Mouse (Mus musculus): ENCODE measurements around the gene Gcnt3.
A peak's percentile ranks its signal among the peaks of the same experiment; 100 is the strongest.

The Gcnt3 gene

DNA sequence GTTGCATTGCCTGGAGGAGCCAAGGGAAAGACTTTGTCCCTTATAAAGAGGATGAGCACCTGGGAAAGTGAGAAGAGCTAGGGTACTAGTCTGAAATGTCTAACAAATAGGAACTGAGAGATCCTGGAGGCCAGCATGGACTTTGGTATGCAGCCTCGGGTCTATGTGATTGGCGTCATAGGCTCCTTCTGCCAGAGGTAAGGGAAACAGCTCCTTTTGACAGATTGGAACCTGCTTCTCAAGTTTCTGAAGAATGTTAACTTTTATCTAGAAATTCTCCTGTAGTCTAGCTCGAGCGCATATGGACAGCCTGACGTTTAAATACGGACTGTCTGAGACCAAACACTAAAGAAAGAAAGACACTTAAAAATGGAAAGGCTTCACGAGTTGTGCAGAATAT is at the start of gene Gcnt3:
Gene Gcnt3 (minus strand): TSS at position 101 of the 400 bp plus-strand sequence.
- no peak for DNase-seq (ENCODE audit: low spot score)

- DNase-seq (ENCODE audit: low spot score) = no peak
These were observed 49.5 kb upstream of the Gcnt3 start for GRCm38 (mm10) chr9:70087379-70087778.

DNA sequence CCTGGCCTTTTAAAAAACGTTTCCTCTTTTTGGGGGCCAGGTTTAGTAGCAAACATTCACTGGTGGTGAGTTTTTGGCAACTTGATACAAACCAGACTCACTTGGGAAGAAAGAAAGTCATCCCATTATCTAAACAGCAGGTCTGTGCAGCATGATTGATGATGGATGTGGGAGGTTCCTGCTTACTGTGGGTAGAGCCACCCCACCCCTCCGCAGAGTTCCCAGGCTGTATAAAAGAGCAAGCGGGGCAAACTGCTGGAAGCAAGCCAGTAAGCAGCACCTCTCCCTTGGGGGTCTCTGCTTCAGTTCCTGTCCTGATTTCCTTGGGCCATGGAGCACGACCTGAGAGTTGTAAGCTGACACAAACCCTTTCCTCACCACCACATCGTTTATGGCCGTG is 48.2 kb upstream of the Gcnt3 start:
- no peak for DNase-seq (ENCODE audit: low spot score)

DNA sequence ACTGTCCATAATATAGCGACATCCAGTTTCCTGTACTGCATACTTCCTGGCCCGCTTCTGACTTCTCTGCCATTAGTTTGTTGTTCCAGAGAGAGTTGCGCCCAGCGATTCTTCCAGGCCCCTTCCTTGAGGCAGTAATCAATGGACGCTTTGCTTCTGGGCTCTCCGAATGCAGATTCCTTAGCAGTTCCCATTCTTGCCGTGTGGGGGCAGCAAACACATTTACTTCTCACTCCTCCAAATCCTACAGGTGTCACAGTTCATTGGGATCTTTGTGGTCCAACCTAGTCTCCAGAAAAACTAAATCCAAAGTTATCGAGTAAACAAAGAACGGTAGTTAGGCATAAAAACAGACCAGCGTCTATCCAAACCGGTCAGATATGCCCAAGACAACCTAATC is 46.2 kb upstream of the Gcnt3 start:
- peak; percentile 44 for DNase-seq (ENCODE audit: low spot score)

DNA sequence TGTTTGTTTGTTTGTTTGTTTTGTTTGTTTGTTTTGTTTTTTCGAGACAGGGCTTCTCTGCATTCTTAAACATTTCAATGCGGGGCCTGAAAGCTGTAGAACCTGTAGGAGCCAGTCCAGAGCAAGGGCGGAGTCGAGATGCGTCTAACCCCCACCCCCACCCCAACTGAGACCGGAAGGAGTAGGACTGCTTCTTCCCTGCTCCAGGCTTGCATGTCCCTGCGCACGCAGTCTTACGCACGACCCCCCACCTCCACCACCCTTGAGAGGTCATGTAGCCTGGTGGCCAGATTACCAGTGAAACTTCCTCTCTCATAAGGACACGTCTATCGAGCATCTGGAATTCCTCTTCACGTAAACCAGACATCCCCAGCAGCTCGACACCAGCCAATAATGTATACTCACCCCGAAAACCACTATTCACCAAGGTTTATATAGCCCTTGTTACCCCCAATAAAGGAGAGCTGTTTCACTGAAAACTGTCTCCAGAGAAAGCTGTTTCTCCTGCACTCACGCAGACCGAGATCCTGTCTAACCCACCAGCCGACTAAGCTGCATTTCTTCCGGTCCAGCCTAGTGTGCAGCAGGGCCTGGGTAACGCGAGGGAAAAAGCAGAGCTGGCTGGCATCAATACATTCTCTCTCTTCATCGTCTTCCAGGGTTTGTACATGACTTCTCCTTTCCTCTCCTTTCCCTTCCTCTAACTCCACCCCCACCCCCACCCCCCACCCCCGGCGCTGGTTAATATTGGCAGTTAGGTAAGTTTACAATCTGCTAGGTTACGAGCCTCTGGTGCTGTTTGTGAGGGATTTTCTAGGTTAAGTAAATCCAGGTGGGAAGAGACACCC is 44.7 kb upstream of the Gcnt3 start:
- no peak for DNase-seq (ENCODE audit: low spot score)

GRCm38 (mm10) chr9:70081767-70082166 is 43.9 kb upstream of the Gcnt3 start:
- no peak for DNase-seq (ENCODE audit: low spot score)

DNA sequence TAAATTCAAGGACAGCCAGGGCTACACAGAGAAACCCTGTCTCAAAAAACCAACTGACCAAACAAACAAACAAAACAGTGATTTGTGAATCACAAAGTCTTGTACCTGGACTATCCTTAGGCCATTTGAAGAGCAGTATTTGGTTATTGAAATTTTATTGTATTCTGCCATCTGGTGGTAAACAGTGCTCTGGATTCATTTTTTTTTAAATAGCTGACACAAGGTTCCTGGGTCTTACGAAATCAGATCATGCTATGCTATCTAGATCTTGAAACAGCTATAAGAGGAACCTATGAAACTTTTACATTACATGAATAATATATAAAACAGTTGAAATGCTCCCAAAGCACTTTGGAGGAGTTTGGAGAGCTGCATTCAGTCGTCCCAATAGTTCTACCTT is 43.1 kb upstream of the Gcnt3 start:
- no peak for DNase-seq (ENCODE audit: low spot score)

DNA sequence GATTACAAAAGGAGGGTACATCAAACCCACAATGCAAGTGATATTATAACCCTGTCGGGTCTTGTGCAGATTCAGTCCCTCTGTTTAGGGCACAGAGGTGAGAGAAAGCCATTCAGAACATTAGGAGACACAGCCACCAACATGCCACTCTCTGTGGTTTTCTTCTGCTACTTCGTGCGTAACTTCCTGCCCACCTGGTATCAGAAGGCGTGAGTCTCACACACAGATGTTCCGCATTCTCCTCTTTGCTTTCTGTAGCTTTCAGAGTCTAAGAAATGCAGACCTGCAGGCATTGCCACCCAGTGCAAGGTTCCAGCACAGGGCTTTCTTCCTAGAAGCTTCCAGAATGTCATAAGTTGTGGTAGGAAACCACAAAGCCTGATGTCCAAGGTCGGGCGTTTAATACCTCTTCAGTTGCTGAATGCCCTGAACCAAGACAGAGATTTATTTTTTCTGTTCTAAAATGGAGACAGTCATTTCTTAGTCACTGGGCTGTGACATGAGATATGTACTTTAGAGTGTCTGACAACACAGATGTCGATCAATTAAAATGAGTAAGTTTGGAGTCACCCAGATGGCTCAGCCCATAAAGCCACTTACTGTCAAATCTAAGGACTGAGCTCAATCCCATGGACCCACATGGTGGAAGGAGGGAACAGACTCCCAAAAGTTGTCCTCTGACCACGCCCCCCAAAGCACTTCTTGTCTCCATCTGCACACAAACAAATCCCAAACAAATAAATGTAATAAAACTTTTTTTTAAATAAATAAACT is 42.3 kb upstream of the Gcnt3 start:
- DNase-seq (ENCODE audit: low spot score) = no peak

DNA sequence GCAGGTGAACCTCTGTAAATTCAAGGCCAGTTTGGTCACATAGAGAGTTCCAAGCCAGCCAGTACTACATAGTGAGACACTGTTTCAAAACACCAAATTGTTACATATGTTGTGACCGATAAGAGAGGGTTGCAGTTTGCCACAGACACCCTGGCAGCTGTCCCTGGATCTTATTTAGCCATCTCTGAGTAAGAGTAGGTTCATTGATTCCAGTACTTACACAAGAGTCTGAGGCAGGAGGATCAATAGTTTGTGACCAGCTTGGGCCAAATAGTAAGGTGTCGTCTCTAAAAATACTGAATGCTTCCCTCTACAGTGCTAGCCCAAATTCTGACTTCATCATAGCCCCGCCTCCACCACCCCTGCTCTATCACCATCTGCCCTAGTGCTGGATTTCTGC is 40.1 kb upstream of the Gcnt3 start:
- DNase-seq (ENCODE audit: low spot score) = no peak

GRCm38 (mm10) chr9:70077170-70077569 is 39.3 kb upstream of the Gcnt3 start:
- DNase-seq (ENCODE audit: low spot score) = no peak

- DNase-seq (ENCODE audit: low spot score) = no peak
These were observed 34.5 kb upstream of the Gcnt3 start for GRCm38 (mm10) chr9:70072387-70072786.

- DNase-seq (ENCODE audit: low spot score) = no peak
These were observed 32.1 kb upstream of the Gcnt3 start for GRCm38 (mm10) chr9:70069961-70070435.

DNA sequence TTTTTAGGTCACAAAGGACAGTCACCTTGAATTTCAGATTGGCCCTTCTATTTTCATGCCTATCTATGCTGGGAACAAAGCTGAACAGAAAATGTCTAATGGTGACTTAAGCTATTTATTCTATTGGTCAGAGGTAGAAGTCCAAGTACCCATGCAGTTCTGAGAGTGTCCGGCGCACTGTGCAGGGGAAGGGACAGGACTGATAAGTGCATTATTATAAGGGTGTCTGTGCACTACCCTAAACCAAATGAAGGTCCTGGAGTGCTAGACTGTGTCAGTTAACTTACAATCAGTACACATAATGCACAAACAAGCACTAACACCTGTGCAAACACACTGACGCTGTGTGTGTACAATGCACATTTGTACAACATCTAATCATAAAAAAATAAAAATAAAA is 29.6 kb upstream of the Gcnt3 start:
- no peak for DNase-seq (ENCODE audit: low spot score)

GRCm38 (mm10) chr9:70062012-70062411 is 24.1 kb upstream of the Gcnt3 start:
- DNase-seq (ENCODE audit: low spot score) = no peak

GRCm38 (mm10) chr9:70053411-70053810 is 15.5 kb upstream of the Gcnt3 start:
- DNase-seq (ENCODE audit: low spot score) = no peak

DNA sequence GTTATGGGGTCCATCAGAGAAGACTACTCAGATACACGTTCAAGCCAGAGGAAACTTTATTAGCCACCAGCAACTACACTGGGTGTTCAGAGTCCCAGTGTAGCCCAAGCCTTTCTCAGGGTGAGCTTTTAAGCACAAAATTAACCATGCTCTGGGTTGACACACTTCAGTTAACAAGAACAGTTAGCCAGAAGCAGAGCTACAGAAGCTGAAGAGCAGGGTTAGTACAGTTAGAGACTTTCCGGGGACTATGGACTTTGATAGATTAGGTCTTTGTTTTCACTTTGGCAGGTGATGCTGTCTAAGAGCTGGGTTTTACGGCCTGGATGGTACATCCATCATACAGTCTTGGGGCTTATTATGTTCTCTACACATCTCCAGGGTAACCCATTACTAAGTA is 14.8 kb upstream of the Gcnt3 start:
- DNase-seq (ENCODE audit: low spot score) = no peak

GRCm38 (mm10) chr9:70049839-70050238 is 12.0 kb upstream of the Gcnt3 start:
- DNase-seq (ENCODE audit: low spot score) = no peak

GRCm38 (mm10) chr9:70049416-70049783 is 11.5 kb upstream of the Gcnt3 start:
- DNase-seq (ENCODE audit: low spot score) = no peak

DNA sequence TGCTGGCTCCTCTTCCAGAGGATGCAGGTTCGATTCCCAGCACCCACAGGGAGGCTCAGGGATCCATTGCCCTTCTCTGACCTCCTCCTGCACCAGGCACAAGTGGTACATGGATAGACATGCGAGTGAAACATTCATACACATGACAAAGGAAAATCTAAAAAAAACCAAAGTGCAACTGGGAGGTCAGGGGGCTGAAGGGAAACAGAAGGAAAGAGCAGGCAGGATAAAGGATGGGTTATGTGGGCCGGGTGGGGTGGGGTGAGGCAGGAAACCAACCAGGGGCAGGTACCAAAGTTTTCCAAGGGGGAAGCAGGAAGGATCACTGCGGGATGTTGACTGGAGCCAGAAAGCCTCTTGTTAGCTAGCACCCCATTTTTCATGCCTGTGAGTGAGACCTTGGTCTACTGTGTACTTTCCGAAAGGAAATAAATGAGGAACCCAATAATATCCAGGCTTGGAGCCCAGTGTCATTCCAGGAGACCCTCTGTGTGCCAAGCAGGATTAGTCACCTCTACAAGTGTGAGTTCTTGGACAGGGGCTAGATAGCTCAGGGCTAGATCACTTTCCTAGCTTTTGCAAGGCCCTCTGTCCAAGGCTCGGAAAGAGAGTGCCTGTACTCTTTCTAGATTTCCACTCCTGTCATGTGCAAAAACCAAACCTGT is 11.0 kb upstream of the Gcnt3 start:
- no peak for DNase-seq (ENCODE audit: low spot score)

DNA sequence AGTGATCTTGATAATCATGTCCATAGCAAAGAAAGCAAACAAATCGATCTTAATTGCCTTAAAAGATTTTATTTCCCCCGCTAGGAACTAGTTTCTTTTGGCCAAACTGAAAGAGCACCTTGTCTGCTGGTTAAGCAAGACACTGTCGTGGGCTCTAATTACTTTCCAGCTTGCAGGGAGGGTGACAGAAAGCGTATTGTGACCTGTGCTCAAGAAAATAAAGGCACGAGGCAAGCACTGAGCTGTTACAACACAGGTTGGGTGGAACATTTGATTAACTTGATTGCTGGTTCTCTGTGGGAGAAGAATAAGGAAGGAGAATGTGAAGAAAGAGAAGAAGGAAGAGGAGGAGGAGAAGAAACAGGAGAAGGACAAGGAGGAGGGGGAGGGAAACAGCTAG is 10.4 kb upstream of the Gcnt3 start:
- no peak for DNase-seq (ENCODE audit: low spot score)

DNA sequence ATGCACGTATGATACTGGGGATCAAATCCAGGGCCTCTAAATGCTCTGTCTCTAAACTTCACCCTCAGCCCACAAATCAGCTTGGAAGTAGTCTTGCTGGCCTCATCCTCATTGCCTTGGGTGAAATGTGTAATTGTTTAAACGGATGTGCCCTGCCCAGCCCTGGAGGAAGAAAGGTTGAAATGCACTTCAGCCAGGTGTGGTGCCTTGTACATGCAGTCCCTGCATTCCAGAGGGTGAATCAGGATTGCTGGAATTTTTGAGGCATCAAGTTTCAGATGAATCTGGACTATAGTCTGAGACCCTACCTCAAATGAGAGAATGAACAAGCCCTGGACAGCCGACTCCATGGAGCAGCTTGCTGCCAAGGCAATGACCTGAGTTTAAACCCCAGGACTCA is 10.0 kb upstream of the Gcnt3 start:
- no peak for DNase-seq (ENCODE audit: low spot score)

GRCm38 (mm10) chr9:70046255-70046654 is 8.4 kb upstream of the Gcnt3 start:
- no peak for DNase-seq (ENCODE audit: low spot score)

- DNase-seq (ENCODE audit: low spot score) = no peak
These were observed 7.0 kb upstream of the Gcnt3 start for GRCm38 (mm10) chr9:70044865-70045264.
